ENCODE assay signal across 19 mouse cellular contexts in the genomic region with DNA sequence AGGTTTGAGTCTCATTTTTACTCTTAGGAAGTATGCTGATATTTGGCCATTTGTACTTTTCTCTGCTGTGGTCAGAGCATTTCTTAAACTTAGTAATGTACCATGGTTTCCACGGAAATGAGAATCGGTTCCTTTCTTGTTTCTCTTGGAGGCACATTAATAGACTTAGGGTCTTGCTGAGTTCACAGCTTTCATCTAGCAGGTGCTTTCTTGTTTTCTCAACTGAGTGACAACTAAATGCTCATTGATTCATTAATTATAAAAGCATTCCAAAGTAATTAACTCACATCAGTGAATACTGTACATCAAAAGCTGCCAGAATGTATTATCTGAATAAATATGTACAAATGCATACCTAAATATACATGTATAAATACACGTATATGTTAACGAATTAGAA.
"Had no signal": no experiment of that assay in that cellular context is flagged by ENCODE, and none has a peak within 500 bp of the region (broad histone marks: within the 10 kb centered on the region; RNA-seq: fewer than 3 reads in every experiment).

No protein-coding gene starts in this region.

- H3K9ac ChIP-seq: limb, embryonic 12.5 days; limb, embryonic 15.5 days; liver, embryonic 14.5 days; liver, postnatal 0 days; lung, embryonic 14.5 days; neural tube, embryonic 12.5 days; neural tube, embryonic 15.5 days had no signal

- DNase-seq: kidney, adult 18-20 months; kidney, adult 9 months; kidney, postnatal 14 days; kidney, postnatal 4 days; left cerebral cortex, postnatal 4 days; liver, postnatal 0 days; lung, embryonic 14.5 days; thymus, adult 2 months; thymus, postnatal 14 days; thymus, postnatal 4 days had no signal

- H3K36me3 ChIP-seq: limb, embryonic 12.5 days; limb, embryonic 15.5 days; neural tube, embryonic 12.5 days; neural tube, embryonic 15.5 days had no signal

- H3K27ac ChIP-seq: limb, embryonic 12.5 days; limb, embryonic 15.5 days; liver, embryonic 14.5 days; macrophage; neural tube, embryonic 12.5 days; neural tube, embryonic 15.5 days; stomach, postnatal 0 days had no signal

- H3K4me1 ChIP-seq: limb, embryonic 12.5 days; limb, embryonic 15.5 days; neural tube, embryonic 12.5 days; neural tube, embryonic 15.5 days had no signal

- H3K4me3 ChIP-seq: limb, embryonic 12.5 days; limb, embryonic 15.5 days; neural tube, embryonic 12.5 days; neural tube, embryonic 15.5 days had no signal

- H3K9me3 ChIP-seq: limb, embryonic 12.5 days; limb, embryonic 15.5 days; neural tube, embryonic 12.5 days; neural tube, embryonic 15.5 days had no signal

- H3K4me2 ChIP-seq: limb, embryonic 12.5 days; limb, embryonic 15.5 days; liver, embryonic 11.5 days; lung, embryonic 14.5 days; neural tube, embryonic 12.5 days; neural tube, embryonic 15.5 days had no signal

- H3K27me3 ChIP-seq: limb, embryonic 12.5 days; limb, embryonic 15.5 days; neural tube, embryonic 12.5 days; neural tube, embryonic 15.5 days had no signal

- ATAC-seq: liver, postnatal 0 days; lung, postnatal 0 days had no signal
